Mouse (Mus musculus) kidney, postnatal 0 days (tissue): ENCODE results near the gene Otud7a. TPM values are rescaled to one million over a fixed set of nuclear protein-coding genes. Genes with fewer than 3 reads are reported as not detected.

ENCODE experiments used
- ATAC-seq: fragments of 200-750 bp; cut with Nextera tagmentation; replicated peaks from 2 replicates; pipeline ENCODE4 v1.8.0; 2017; ENCODE audit warnings: low read depth, moderate number of reproducible peaks, moderate TSS enrichment, moderate library complexity; ENCODE audit not compliant: low FRiP score
- DNase-seq: peaks from one replicate; pipeline ENCODE4 v3.0.0-alpha.2; 2016; ENCODE audit warnings: low spot score
- H3K27ac ChIP-seq: fragments of 300-500 bp; sonication (generic); 2 replicates; pipeline ENCODE4 v1.5.1; 2014; ENCODE audit warnings: mild to moderate bottlenecking
- H3K27me3 ChIP-seq: fragments of 300-500 bp; sonication (generic); 2 replicates; pipeline ENCODE4 v1.6.1; 2014; ENCODE audit warnings: low read length, mixed read lengths; ENCODE audit not compliant: insufficient read depth
- H3K36me3 ChIP-seq: fragments of 300-500 bp; sonication (generic); 2 replicates; pipeline ENCODE4 v1.6.1; 2014; ENCODE audit warnings: low read length, mixed read lengths; ENCODE audit not compliant: insufficient read depth
- H3K4me1 ChIP-seq: fragments of 300-500 bp; sonication (generic); replicated peaks from 2 replicates; pipeline ENCODE4 v1.6.1; 2014; ENCODE audit warnings: antibody characterized with exemption, low read length, mixed read lengths; ENCODE audit not compliant: insufficient read depth
- H3K4me2 ChIP-seq: fragments of 300-500 bp; sonication (generic); 2 replicates; pipeline ENCODE4 v1.6.1; 2014; ENCODE audit warnings: mild to moderate bottlenecking, low read length, moderate library complexity, mixed read lengths
- H3K4me3 ChIP-seq: fragments of 300-500 bp; sonication (generic); replicated peaks from 2 replicates; pipeline ENCODE4 v1.5.1; 2014; ENCODE audit warnings: low read depth, low read length
- H3K9ac ChIP-seq: fragments of 300-500 bp; sonication (generic); 2 replicates; pipeline ENCODE4 v1.6.1; 2014; ENCODE audit warnings: low read depth, low read length
- H3K9me3 ChIP-seq: fragments of 300-500 bp; sonication (generic); replicated peaks from 2 replicates; pipeline ENCODE4 v1.6.1; 2016; ENCODE audit warnings: low read length, inconsistent platforms, mixed read lengths
- CTCF ChIP-seq: IDR thresholded peaks from 2 replicates; pipeline ENCODE4 v1.5.1; 2016; ENCODE audit warnings: antibody characterized with exemption, low read depth, mild to moderate bottlenecking, moderate library complexity
- WGBS: fragments of 180-500 bp; shearing (Covaris S2); extraction: QIAGEN DNeasy Blood & Tissue Kit; methylation state at CpG from one replicate; pipeline ENCODE4 v1.1.7; 2014; 5-methylcytosine and 5-hydroxymethylcytosine counted together
- polyA plus RNA-seq: library from polyadenylated mRNA; unstranded; fragments of >200 nt; fragmentation: Nextera tagmentation; extraction: Ambion mirVana; gene quantifications from 2 replicates; pipeline ENCODE4 v1.2.1, GENCODE M21; 2015

Otud7a gene
- polyA plus RNA-seq, 1 experiment from 2014 or later: 0.05 TPM

GRCm38 (mm10) chr7:63509825-63510224 lies 65.3 kb downstream of the Otud7a start:
- Histone ChIP-seq H3K27ac (no peak overlapping the region), H3K4me1 (no peaks in the 10 kb centered on the region), H3K4me3 (no peak overlapping the region), H3K36me3 (no peaks in the 10 kb centered on the region), H3K4me2 (no peak overlapping the region), H3K27me3 (no peaks in the 10 kb centered on the region), H3K9ac (no peak overlapping the region), H3K9me3 (no peaks in the 10 kb centered on the region)
- TF ChIP-seq CTCF: no peak; the same call in 1 of the 2 replicates
- 57% methylated on average over 1 of the region's 1 CpGs for WGBS
- DNase-seq (no peak), ATAC-seq (no peak)

- no peak for DNase-seq
- TF ChIP-seq CTCF: no peak
Measured at GRCm38 (mm10) chr7:63511458-63511857, 66.9 kb downstream of the Otud7a start.

GRCm38 (mm10) chr7:63512561-63512960 lies 68.0 kb downstream of the Otud7a start:
- DNase-seq (no peak), ATAC-seq (no peak)
- Histone ChIP-seq H3K9ac (no peak overlapping the region), H3K27ac (no peak overlapping the region), H3K27me3 (no peaks in the 10 kb centered on the region), H3K36me3 (no peaks in the 10 kb centered on the region), H3K4me3 (no peak overlapping the region), H3K9me3 (no peaks in the 10 kb centered on the region), H3K4me1 (no peaks in the 10 kb centered on the region), H3K4me2 (no peak overlapping the region)
- 59% methylated on average over 2 of the region's 2 CpGs for WGBS
- TF ChIP-seq CTCF: no peak

More at GRCm38 (mm10) chr7:63511458-63511857, 66.9 kb downstream of the Otud7a start:
- Histone ChIP-seq H3K27ac (no peak overlapping the region), H3K9ac (no peak overlapping the region), H3K9me3 (no peaks in the 10 kb centered on the region), H3K36me3 (no peaks in the 10 kb centered on the region), H3K4me1 (no peaks in the 10 kb centered on the region), H3K27me3 (no peaks in the 10 kb centered on the region), H3K4me2 (no peak overlapping the region), H3K4me3 (no peak overlapping the region)
- no peak for ATAC-seq

- Histone ChIP-seq H3K4me1 (no peaks in the 10 kb centered on the region), H3K4me3 (no peak overlapping the region), H3K27ac (no peak overlapping the region), H3K9me3 (no peaks in the 10 kb centered on the region), H3K27me3 (no peaks in the 10 kb centered on the region), H3K36me3 (no peaks in the 10 kb centered on the region), H3K9ac (no peak overlapping the region), H3K4me2 (no peak overlapping the region)
- DNase-seq (no peak), ATAC-seq (no peak)
- whole genome bisulfite sequencing: 85% methylated on average over 5 of the region's 5 CpGs
- no peak for TF ChIP-seq CTCF
Measured at GRCm38 (mm10) chr7:63516141-63516895, 71.8 kb downstream of the Otud7a start.

GRCm38 (mm10) chr7:63520299-63520698 lies 75.7 kb downstream of the Otud7a start:
- H3K9me3 ChIP-seq: no peaks in the 10 kb centered on the region
- H3K9ac ChIP-seq: no peak overlapping the region
- no peak for TF ChIP-seq CTCF
- ATAC-seq (no peak), DNase-seq (no peak)
- H3K4me2 ChIP-seq: no peak overlapping the region
- no peaks in the 10 kb centered on the region for H3K4me1 ChIP-seq
- no peak overlapping the region for H3K27ac ChIP-seq
- H3K4me3 ChIP-seq: no peak overlapping the region
- no peaks in the 10 kb centered on the region for H3K27me3 ChIP-seq
- H3K36me3 ChIP-seq: no peaks in the 10 kb centered on the region
- 58% methylated on average over 1 of the region's 1 CpGs for WGBS

- no peak overlapping the region for H3K4me3 ChIP-seq
- H3K4me1 ChIP-seq: no peaks in the 10 kb centered on the region
- H3K36me3 ChIP-seq: no peaks in the 10 kb centered on the region
- H3K27ac ChIP-seq: no peak overlapping the region
- no peak overlapping the region for H3K4me2 ChIP-seq
- 63% methylated on average over 3 of the region's 3 CpGs for WGBS
- no peaks in the 10 kb centered on the region for H3K9me3 ChIP-seq
- no peaks in the 10 kb centered on the region for H3K27me3 ChIP-seq
- H3K9ac ChIP-seq: no peak overlapping the region
- DNase-seq (no peak), ATAC-seq (no peak)
- no peak for TF ChIP-seq CTCF
Measured at GRCm38 (mm10) chr7:63522403-63522802, 77.9 kb downstream of the Otud7a start.

GRCm38 (mm10) chr7:63523051-63523450 lies 78.5 kb downstream of the Otud7a start:
- no peak overlapping the region for H3K4me3 ChIP-seq
- no peak for DNase-seq
- no peaks in the 10 kb centered on the region for H3K27me3 ChIP-seq
- H3K9ac ChIP-seq: no peak overlapping the region
- H3K4me2 ChIP-seq: no peak overlapping the region
- H3K9me3 ChIP-seq: no peaks in the 10 kb centered on the region
- 81% methylated on average over 3 of the region's 3 CpGs for WGBS
- no peaks in the 10 kb centered on the region for H3K4me1 ChIP-seq
- no peak for ATAC-seq
- no peak for TF ChIP-seq CTCF
- no peak overlapping the region for H3K27ac ChIP-seq
- H3K36me3 ChIP-seq: no peaks in the 10 kb centered on the region
